In genomic region chr12:17360104-17360503, GRCm38 (mm10) we compare ENCODE assay signal across 21 mouse cellular contexts. TPM values are rescaled to one million over a fixed set of nuclear protein-coding genes. Genes with fewer than 3 reads are reported as not detected.
DNase-seq lines count a peak whose midpoint lies in the region; ATAC-seq and TF ChIP-seq lines count a peak whose summit lies in the region.
"Had no signal": no experiment of that assay in that cellular context is flagged by ENCODE, and none has a peak within 500 bp of the region (broad histone marks: within the 10 kb centered on the region; RNA-seq: fewer than 3 reads in every experiment).

No protein-coding gene starts in this region.

- WGBS in heart, embryonic 10.5 days = 83% methylated on average over 9 of the region's 9 CpGs
- WGBS in lung, embryonic 14.5 days = 61% methylated on average over 9 of the region's 9 CpGs
- 57% methylated on average over 9 of the region's 9 CpGs for WGBS in embryonic facial prominence, embryonic 11.5 days
- WGBS in limb, embryonic 12.5 days = 87% methylated on average over 9 of the region's 9 CpGs
- 93% methylated on average over 9 of the region's 9 CpGs for WGBS in thymus, adult 2 months

- no peak overlapping the region for H3K4me2 ChIP-seq in lung, embryonic 14.5 days
- no peak overlapping the region for H3K4me2 ChIP-seq in embryonic facial prominence, embryonic 11.5 days (ENCODE audit: low read depth, low read length)
- H3K4me2 ChIP-seq in limb, embryonic 12.5 days = no peak overlapping the region
- H3K4me2 ChIP-seq: kidney, embryonic 15.5 days; limb, embryonic 15.5 days; liver, embryonic 15.5 days had no signal

- no peak overlapping the region for H3K4me3 ChIP-seq in heart, embryonic 10.5 days
- no peak overlapping the region for H3K4me3 ChIP-seq in lung, embryonic 14.5 days (ENCODE audit: low read depth, low read length)
- H3K4me3 ChIP-seq in embryonic facial prominence, embryonic 11.5 days (ENCODE audit: low read depth, low read length) = no peak overlapping the region
- H3K4me3 ChIP-seq in limb, embryonic 12.5 days (replicated peaks) = no peak overlapping the region
- no peak overlapping the region for H3K4me3 ChIP-seq in thymus, adult 2 months (ENCODE audit: control insufficient read depth, insufficient read depth, low read length)
- H3K4me3 ChIP-seq: kidney, embryonic 15.5 days; limb, embryonic 15.5 days; liver, embryonic 15.5 days had no signal

- peak; percentile 54; the same call in 1 of the 2 replicates for ATAC-seq in lung, embryonic 14.5 days (ENCODE audit: insufficient read depth)
- ATAC-seq in embryonic facial prominence, embryonic 11.5 days (replicated peaks; ENCODE audit: insufficient number of reproducible peaks, low FRiP score, low TSS enrichment, low read depth) = no peak
- ATAC-seq in limb, embryonic 12.5 days (ENCODE audit: insufficient number of reproducible peaks, insufficient read depth, low FRiP score, low TSS enrichment, low read depth) = no peak

- peak; percentile 78 for DNase-seq in heart, adult 11 months
- no peak for DNase-seq in heart, embryonic 10.5 days (ENCODE audit: low spot score)
- DNase-seq in lung, embryonic 14.5 days = no peak
- no peak for DNase-seq in lung, postnatal 10 days
- DNase-seq in embryonic facial prominence, embryonic 11.5 days (ENCODE audit: low spot score) = peak; percentile 1
- DNase-seq in cerebellum, adult 8-10 months = no peak
- no peak for DNase-seq in thymus, adult 2 months
- DNase-seq: adrenal gland, postnatal 36 days; B cell, adult 2 months; cerebellum, adult 11-12 months; cerebellum, postnatal 36 days; gastrocnemius, postnatal 10 days; heart, adult 18-20 months; heart, postnatal 36 days; lung, postnatal 4 days; thymus, postnatal 14 days had no signal

- TF ChIP-seq CTCF in lung, embryonic 14.5 days (IDR thresholded peaks at IDR 0.05; ENCODE audit: low read depth) = no peak
- no peak for TF ChIP-seq CTCF in thymus, adult 2 months (IDR thresholded peaks at IDR 0.05; ENCODE audit: borderline replicate concordance, control insufficient read depth, extremely low read depth, insufficient read depth, low read length, poor library complexity)

- no peaks in the 10 kb centered on the region for H3K9me3 ChIP-seq in heart, embryonic 10.5 days
- no peaks in the 10 kb centered on the region for H3K9me3 ChIP-seq in lung, embryonic 14.5 days (ENCODE audit: low read depth, low read length)
- no peaks in the 10 kb centered on the region for H3K9me3 ChIP-seq in embryonic facial prominence, embryonic 11.5 days (replicated peaks; ENCODE audit: control insufficient read depth, low read length)
- H3K9me3 ChIP-seq in limb, embryonic 12.5 days = no peaks in the 10 kb centered on the region
- H3K9me3 ChIP-seq: kidney, embryonic 15.5 days; limb, embryonic 15.5 days; liver, embryonic 15.5 days had no signal

- peaks cover 84% of the 10 kb centered on the region for H3K36me3 ChIP-seq in heart, embryonic 10.5 days
- peaks cover 80% of the 10 kb centered on the region for H3K36me3 ChIP-seq in lung, embryonic 14.5 days (ENCODE audit: insufficient read depth)
- peaks cover 13% of the 10 kb centered on the region for H3K36me3 ChIP-seq in embryonic facial prominence, embryonic 11.5 days (replicated peaks; ENCODE audit: control insufficient read depth, insufficient read depth, low read depth, low read length)
- peaks cover 88% of the 10 kb centered on the region for H3K36me3 ChIP-seq in limb, embryonic 12.5 days
- H3K36me3 ChIP-seq in thymus, adult 2 months (ENCODE audit: control insufficient read depth, insufficient read depth, low read length) = peaks cover 44% of the 10 kb centered on the region

- no peak for TF ChIP-seq POLR2A in thymus, adult 2 months (IDR thresholded peaks at IDR 0.05; ENCODE audit: control insufficient read depth, extremely low read depth, insufficient read depth, low read length, poor library complexity)

- no peaks in the 10 kb centered on the region for H3K27me3 ChIP-seq in heart, embryonic 10.5 days (ENCODE audit: insufficient read depth, poor library complexity, severe bottlenecking)
- no peaks in the 10 kb centered on the region for H3K27me3 ChIP-seq in lung, embryonic 14.5 days (ENCODE audit: insufficient read depth, low read length)
- no peaks in the 10 kb centered on the region for H3K27me3 ChIP-seq in embryonic facial prominence, embryonic 11.5 days (ENCODE audit: control insufficient read depth, insufficient read depth, low read length)
- no peaks in the 10 kb centered on the region for H3K27me3 ChIP-seq in limb, embryonic 12.5 days
- H3K27me3 ChIP-seq in thymus, adult 2 months (ENCODE audit: control insufficient read depth, insufficient read depth, low read length) = no peaks in the 10 kb centered on the region
- H3K27me3 ChIP-seq: kidney, embryonic 15.5 days; limb, embryonic 15.5 days; liver, embryonic 15.5 days had no signal

- H3K9ac ChIP-seq in lung, embryonic 14.5 days = no peak overlapping the region
- peak overlapping the region; percentile 28; the same call in 1 of the 2 replicates for H3K9ac ChIP-seq in embryonic facial prominence, embryonic 11.5 days (replicated peaks; ENCODE audit: low read length)
- no peak overlapping the region for H3K9ac ChIP-seq in limb, embryonic 12.5 days (replicated peaks)
- H3K9ac ChIP-seq: kidney, embryonic 15.5 days; limb, embryonic 15.5 days; liver, embryonic 15.5 days had no signal

- no peak overlapping the region for H3K27ac ChIP-seq in heart, embryonic 10.5 days
- peak overlapping the region; percentile 69; the same call in 1 of the 2 replicates for H3K27ac ChIP-seq in lung, embryonic 14.5 days (ENCODE audit: low read depth)
- no peak overlapping the region for H3K27ac ChIP-seq in embryonic facial prominence, embryonic 11.5 days (replicated peaks; ENCODE audit: low read depth, low read length)
- peak overlapping the region; percentile 66; the same call in 1 of the 2 replicates for H3K27ac ChIP-seq in limb, embryonic 12.5 days
- no peak overlapping the region for H3K27ac ChIP-seq in thymus, adult 2 months (ENCODE audit: control insufficient read depth, insufficient read depth, low read length)
- H3K27ac ChIP-seq: kidney, embryonic 15.5 days; limb, embryonic 15.5 days; liver, embryonic 15.5 days had no signal

- H3K4me1 ChIP-seq in heart, embryonic 10.5 days = no peaks in the 10 kb centered on the region
- H3K4me1 ChIP-seq in lung, embryonic 14.5 days (ENCODE audit: insufficient read depth) = no peaks in the 10 kb centered on the region
- H3K4me1 ChIP-seq in embryonic facial prominence, embryonic 11.5 days (ENCODE audit: control insufficient read depth, insufficient read depth, low read length) = no peaks in the 10 kb centered on the region
- no peaks in the 10 kb centered on the region for H3K4me1 ChIP-seq in limb, embryonic 12.5 days (replicated peaks)
- no peaks in the 10 kb centered on the region for H3K4me1 ChIP-seq in thymus, adult 2 months (replicated peaks; ENCODE audit: control insufficient read depth, insufficient read depth, low read length)
- H3K4me1 ChIP-seq: kidney, embryonic 15.5 days; limb, embryonic 15.5 days; liver, embryonic 15.5 days had no signal

RNA-seq across cellular contexts. Expression of gene Nol10, which starts 11.8 kb away (rescaled TPM):
- 20.0 and 25.6 TPM in 2 replicates for polyA plus RNA-seq in heart, embryonic 10.5 days (2016; fragmentation: Nextera tagmentation; extraction: Ambion mirVana)
- polyA plus RNA-seq in lung, embryonic 14.5 days (2014; fragmentation: Nextera tagmentation; extraction: Ambion mirVana) = 27.0 and 30.0 TPM in 2 replicates
- 32.3 and 37.5 TPM in 2 replicates for polyA plus RNA-seq in embryonic facial prominence, embryonic 11.5 days (2014; fragmentation: Nextera tagmentation; extraction: Ambion mirVana)
- polyA plus RNA-seq in limb, embryonic 12.5 days (2016; fragmentation: Nextera tagmentation; extraction: Ambion mirVana) = 30.8 and 33.5 TPM in 2 replicates
- polyA plus RNA-seq in thymus, adult 2 months (2012; rRNA removed) = 6.2 and 6.3 TPM in 2 replicates

RNA-seq across cellular contexts. Expression of gene Atp6v1c2, which starts 30.9 kb away (rescaled TPM):
- 0.43 and 0.69 TPM in 2 replicates for polyA plus RNA-seq in heart, embryonic 10.5 days (2016; fragmentation: Nextera tagmentation; extraction: Ambion mirVana)
- polyA plus RNA-seq in lung, embryonic 14.5 days (2014; fragmentation: Nextera tagmentation; extraction: Ambion mirVana) = 0.97 and 1.0 TPM in 2 replicates
- polyA plus RNA-seq in embryonic facial prominence, embryonic 11.5 days (2014; fragmentation: Nextera tagmentation; extraction: Ambion mirVana) = 0.17 and 0.49 TPM in 2 replicates
- polyA plus RNA-seq in limb, embryonic 12.5 days (2016; fragmentation: Nextera tagmentation; extraction: Ambion mirVana) = 0.16 and 0.17 TPM in 2 replicates
- 0.29 and 0.71 TPM in 2 replicates for polyA plus RNA-seq in thymus, adult 2 months (2012; rRNA removed)
- polyA plus RNA-seq: liver, embryonic 15.5 days; small intestine, adult 2 months had no signal

Comparison
In these comparisons a context has a peak if more than half of its experiments do, and no peak if none do; other contexts are left out.
1. DNase-seq: peak in heart, adult 11 months (single experiment) and embryonic facial prominence, embryonic 11.5 days (single experiment); none in heart, embryonic 10.5 days (single experiment), lung, embryonic 14.5 days (single experiment), lung, postnatal 10 days (single experiment), cerebellum, adult 8-10 months (single experiment) and thymus, adult 2 months (single experiment).
2. H3K27ac ChIP-seq: peak in lung, embryonic 14.5 days (single experiment) and limb, embryonic 12.5 days (single experiment); none in heart, embryonic 10.5 days (single experiment), embryonic facial prominence, embryonic 11.5 days (single experiment) and thymus, adult 2 months (single experiment).